Mouse (Mus musculus) kidney, postnatal 0 days (tissue): ENCODE data around the gene Gm37240. TPM values are rescaled to one million over a fixed set of nuclear protein-coding genes. Genes with fewer than 3 reads are reported as not detected.

Experiments used
- ATAC-seq: fragments of 200-750 bp; cut with Nextera tagmentation; replicated peaks from 2 replicates; pipeline ENCODE4 v1.8.0; 2017; ENCODE audit warnings: low read depth, moderate number of reproducible peaks, moderate TSS enrichment, moderate library complexity; ENCODE audit not compliant: low FRiP score
- DNase-seq: peaks from one replicate; pipeline ENCODE4 v3.0.0-alpha.2; 2016; ENCODE audit warnings: low spot score
- H3K27ac ChIP-seq: fragments of 300-500 bp; sonication (generic); 2 replicates; pipeline ENCODE4 v1.5.1; 2014; ENCODE audit warnings: mild to moderate bottlenecking
- H3K27me3 ChIP-seq: fragments of 300-500 bp; sonication (generic); 2 replicates; pipeline ENCODE4 v1.6.1; 2014; ENCODE audit warnings: low read length, mixed read lengths; ENCODE audit not compliant: insufficient read depth
- H3K36me3 ChIP-seq: fragments of 300-500 bp; sonication (generic); 2 replicates; pipeline ENCODE4 v1.6.1; 2014; ENCODE audit warnings: low read length, mixed read lengths; ENCODE audit not compliant: insufficient read depth
- H3K4me1 ChIP-seq: fragments of 300-500 bp; sonication (generic); replicated peaks from 2 replicates; pipeline ENCODE4 v1.6.1; 2014; ENCODE audit warnings: antibody characterized with exemption, low read length, mixed read lengths; ENCODE audit not compliant: insufficient read depth
- H3K4me2 ChIP-seq: fragments of 300-500 bp; sonication (generic); 2 replicates; pipeline ENCODE4 v1.6.1; 2014; ENCODE audit warnings: mild to moderate bottlenecking, low read length, moderate library complexity, mixed read lengths
- H3K4me3 ChIP-seq: fragments of 300-500 bp; sonication (generic); replicated peaks from 2 replicates; pipeline ENCODE4 v1.5.1; 2014; ENCODE audit warnings: low read depth, low read length
- H3K9ac ChIP-seq: fragments of 300-500 bp; sonication (generic); 2 replicates; pipeline ENCODE4 v1.6.1; 2014; ENCODE audit warnings: low read depth, low read length
- H3K9me3 ChIP-seq: fragments of 300-500 bp; sonication (generic); replicated peaks from 2 replicates; pipeline ENCODE4 v1.6.1; 2016; ENCODE audit warnings: low read length, inconsistent platforms, mixed read lengths
- CTCF ChIP-seq: IDR thresholded peaks from 2 replicates; pipeline ENCODE4 v1.5.1; 2016; ENCODE audit warnings: antibody characterized with exemption, low read depth, mild to moderate bottlenecking, moderate library complexity
- WGBS: fragments of 180-500 bp; shearing (Covaris S2); extraction: QIAGEN DNeasy Blood & Tissue Kit; methylation state at CpG from one replicate; pipeline ENCODE4 v1.1.7; 2014; 5-methylcytosine and 5-hydroxymethylcytosine counted together
- polyA plus RNA-seq: library from polyadenylated mRNA; unstranded; fragments of >200 nt; fragmentation: Nextera tagmentation; extraction: Ambion mirVana; gene quantifications from 2 replicates; pipeline ENCODE4 v1.2.1, GENCODE M21; 2015

Gene Gm37240
- polyA plus RNA-seq, 1 experiment from 2014 or later = 10.8 TPM

GRCm38 (mm10) chr3:84465822-84466500 lies 1421.4 kb downstream of the Gm37240 start:
- no peak for ATAC-seq
- DNase-seq = no peak
- no peak overlapping the region for H3K4me3 ChIP-seq
- no peak overlapping the region for H3K27ac ChIP-seq
- no peak for TF ChIP-seq CTCF
- no peaks in the 10 kb centered on the region for H3K36me3 ChIP-seq
- no peaks in the 10 kb centered on the region for H3K4me1 ChIP-seq
- no peak overlapping the region for H3K9ac ChIP-seq
- no peaks in the 10 kb centered on the region for H3K27me3 ChIP-seq
- H3K4me2 ChIP-seq = no peak overlapping the region
- H3K9me3 ChIP-seq = no peaks in the 10 kb centered on the region
- 79% methylated on average over 6 of the region's 6 CpGs for WGBS

- Histone ChIP-seq H3K36me3 (no peaks in the 10 kb centered on the region), H3K9me3 (no peaks in the 10 kb centered on the region), H3K9ac (no peak overlapping the region), H3K4me1 (0 out of 2 replicates have a peak, but pooled peaks cover 3% of the 10 kb centered on the region), H3K27me3 (no peaks in the 10 kb centered on the region), H3K27ac (no peak overlapping the region), H3K4me2 (no peak overlapping the region), H3K4me3 (no peak overlapping the region)
- 34% methylated on average over 4 of the region's 4 CpGs for WGBS
- ATAC-seq = no peak
- TF ChIP-seq CTCF = no peak
- no peak for DNase-seq
Observed at GRCm38 (mm10) chr3:84461687-84462086, 1425.6 kb downstream of the Gm37240 start.

DNA sequence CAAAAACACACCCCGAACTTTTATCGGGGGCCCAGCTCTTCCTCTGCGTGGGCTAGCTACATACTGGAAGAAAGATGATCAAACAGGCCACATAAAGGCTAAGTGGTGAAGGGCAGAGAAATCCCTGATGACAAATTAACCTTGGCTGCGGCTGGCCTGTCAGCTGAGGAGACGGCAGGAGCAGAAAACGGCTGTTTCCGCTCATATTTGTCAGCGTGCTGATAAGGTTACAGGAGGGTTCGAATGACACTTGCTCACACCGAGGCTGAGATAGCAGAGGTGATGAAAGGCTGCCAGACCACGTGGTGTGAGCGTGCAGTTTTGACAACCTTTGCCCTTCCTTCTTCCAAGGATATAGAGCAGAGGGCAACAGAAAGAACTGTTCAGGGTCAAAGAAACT lies 1426.4 kb downstream of the Gm37240 start:
- Histone ChIP-seq H3K4me1 (0 out of 2 replicates have a peak, but pooled peaks cover 3% of the 10 kb centered on the region), H3K4me2 (no peak overlapping the region), H3K27ac (no peak overlapping the region), H3K9ac (0 out of 2 replicates have a peak overlapping the region, but pooled peaks have one; percentile 1), H3K9me3 (no peaks in the 10 kb centered on the region), H3K36me3 (no peaks in the 10 kb centered on the region), H3K4me3 (no peak overlapping the region), H3K27me3 (no peaks in the 10 kb centered on the region)
- no peak for TF ChIP-seq CTCF
- WGBS = 11% methylated on average over 12 of the region's 12 CpGs
- ATAC-seq = peak; percentile 29; the same call in 1 of the 2 replicates
- DNase-seq = peak; percentile 50

DNA sequence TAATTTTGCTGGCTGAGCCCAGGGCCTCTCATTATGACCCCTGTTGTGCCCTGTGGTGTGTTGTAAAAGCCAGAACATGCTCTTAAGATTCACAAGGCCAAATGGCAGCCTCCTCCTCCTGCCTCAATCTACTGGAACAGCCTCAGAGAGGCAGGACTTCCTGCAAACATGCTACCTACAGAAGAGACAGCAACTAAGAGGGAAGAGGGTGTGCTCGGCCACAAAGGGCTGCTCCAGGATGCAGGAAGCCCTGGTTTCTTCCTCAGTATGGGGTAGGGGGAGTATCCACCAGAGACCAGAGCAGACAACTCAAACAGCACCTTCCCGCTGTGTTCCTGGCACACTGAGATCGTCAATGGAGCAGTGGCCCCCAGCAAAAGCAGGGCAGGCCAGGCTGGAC lies 1426.8 kb downstream of the Gm37240 start:
- ATAC-seq = no peak
- Histone ChIP-seq H3K4me3 (no peak overlapping the region), H3K9ac (0 out of 2 replicates have a peak overlapping the region, but pooled peaks have one; percentile 1), H3K4me1 (0 out of 2 replicates have a peak, but pooled peaks cover 3% of the 10 kb centered on the region), H3K27me3 (no peaks in the 10 kb centered on the region), H3K4me2 (no peak overlapping the region), H3K9me3 (no peaks in the 10 kb centered on the region), H3K36me3 (no peaks in the 10 kb centered on the region), H3K27ac (no peak overlapping the region)
- WGBS = 43% methylated on average over 3 of the region's 3 CpGs
- no peak for TF ChIP-seq CTCF
- no peak for DNase-seq

- Histone ChIP-seq H3K9me3 (no peaks in the 10 kb centered on the region), H3K4me2 (no peak overlapping the region), H3K9ac (no peak overlapping the region), H3K4me3 (no peak overlapping the region), H3K36me3 (no peaks in the 10 kb centered on the region), H3K4me1 (0 out of 2 replicates have a peak, but pooled peaks cover 3% of the 10 kb centered on the region), H3K27ac (no peak overlapping the region), H3K27me3 (no peaks in the 10 kb centered on the region)
- ATAC-seq = no peak
- 56% methylated on average over 12 of the region's 12 CpGs for WGBS
- DNase-seq = no peak
- no peak for TF ChIP-seq CTCF
Observed at GRCm38 (mm10) chr3:84455733-84456417, 1431.4 kb downstream of the Gm37240 start.

DNA sequence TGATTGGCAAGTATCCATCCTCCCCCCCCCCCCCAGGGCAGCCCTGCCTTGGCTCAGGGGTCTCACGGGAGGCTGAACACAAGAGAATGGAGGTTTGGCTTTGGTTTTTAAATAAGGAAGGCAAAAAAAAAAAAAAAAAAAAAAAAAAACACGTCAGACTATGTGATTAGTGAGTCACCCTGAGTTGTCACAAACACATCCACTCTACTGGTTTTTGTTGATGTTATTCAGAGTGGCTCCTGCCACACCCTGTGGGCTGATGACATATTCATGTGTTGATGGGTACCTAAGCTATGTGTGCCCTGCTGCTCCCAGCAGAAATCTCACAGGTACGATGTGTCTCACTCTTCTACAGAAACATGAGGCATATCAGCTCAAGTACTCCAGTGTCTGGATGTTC lies 1436.7 kb downstream of the Gm37240 start:
- ATAC-seq (no peak), DNase-seq (no peak)
- Histone ChIP-seq H3K4me1 (no peaks in the 10 kb centered on the region), H3K4me3 (no peak overlapping the region), H3K27ac (no peak overlapping the region), H3K9me3 (no peaks in the 10 kb centered on the region), H3K4me2 (no peak overlapping the region), H3K36me3 (no peaks in the 10 kb centered on the region), H3K27me3 (no peaks in the 10 kb centered on the region), H3K9ac (no peak overlapping the region)
- 68% methylated on average over 3 of the region's 3 CpGs for WGBS
- TF ChIP-seq CTCF = no peak
